Mouse (Mus musculus) limb, embryonic 14.5 days (tissue): ENCODE measurements around the gene Smyd2. TPM values are rescaled to one million over a fixed set of nuclear protein-coding genes. Genes with fewer than 3 reads are reported as not detected.

Experiments
- ATAC-seq: fragments of 200-750 bp; cut with Nextera tagmentation; 2 replicates; pipeline ENCODE4 v1.8.0; 2017; ENCODE audit warnings: low read depth, moderate number of reproducible peaks, moderate TSS enrichment; ENCODE audit not compliant: low FRiP score
- DNase-seq: peaks from one replicate; pipeline ENCODE4 v3.0.0-alpha.2; 2015; ENCODE audit warnings: low spot score
- H3K27ac ChIP-seq: fragments of 300-500 bp; sonication (generic); replicated peaks from 2 replicates; pipeline ENCODE4 v1.5.1; 2014; ENCODE audit warnings: low read depth, mild to moderate bottlenecking, low read length, moderate library complexity, mixed read lengths
- H3K27me3 ChIP-seq: fragments of 300-500 bp; sonication (generic); 2 replicates; pipeline ENCODE4 v1.6.1; 2014; ENCODE audit warnings: low read length, mixed read lengths; ENCODE audit not compliant: control insufficient read depth, insufficient read depth
- H3K36me3 ChIP-seq: fragments of 300-500 bp; sonication (generic); 2 replicates; pipeline ENCODE4 v1.6.1; 2014; ENCODE audit warnings: mild to moderate bottlenecking, low read length, moderate library complexity, mixed read lengths; ENCODE audit not compliant: control insufficient read depth, insufficient read depth
- H3K4me1 ChIP-seq: fragments of 300-500 bp; sonication (generic); 2 replicates; pipeline ENCODE4 v1.6.1; 2014; ENCODE audit warnings: antibody characterized with exemption, low read length, mixed read lengths; ENCODE audit not compliant: control insufficient read depth, insufficient read depth
- H3K4me2 ChIP-seq: fragments of 300-500 bp; sonication (generic); replicated peaks from 2 replicates; pipeline ENCODE4 v1.6.1; 2014; ENCODE audit warnings: low read depth, mild to moderate bottlenecking, low read length, moderate library complexity; ENCODE audit not compliant: severe bottlenecking
- H3K4me3 ChIP-seq: fragments of 300-500 bp; sonication (generic); replicated peaks from 2 replicates; pipeline ENCODE4 v1.5.1; 2014; ENCODE audit warnings: low read length
- H3K9ac ChIP-seq: fragments of 300-500 bp; sonication (generic); 2 replicates; pipeline ENCODE4 v1.6.1; 2014; ENCODE audit warnings: mild to moderate bottlenecking, low read depth, low read length, moderate library complexity; ENCODE audit not compliant: severe bottlenecking
- H3K9me3 ChIP-seq: fragments of 300-500 bp; sonication (generic); 2 replicates; pipeline ENCODE4 v1.6.1; 2016; ENCODE audit warnings: low read length; ENCODE audit not compliant: control insufficient read depth
- POLR2A ChIP-seq: fragments of 200-500 bp; IDR thresholded peaks from 2 replicates; pipeline ENCODE4 v1.8.0; 2012; ENCODE audit warnings: inconsistent platforms, mild to moderate bottlenecking, moderate library complexity, borderline replicate concordance; ENCODE audit not compliant: insufficient read depth, insufficient read length; ENCODE audit errors: extremely low read depth
- WGBS: fragments of 180-500 bp; shearing (Covaris S2); extraction: QIAGEN DNeasy Blood & Tissue Kit; methylation state at CpG from one replicate; pipeline ENCODE4 v1.1.7; 2014; 5-methylcytosine and 5-hydroxymethylcytosine counted together
- polyA plus RNA-seq, 2 experiments: library from polyadenylated mRNA; depleted of rRNA in 1 of 2; stranded (reverse) in 1 of 2; unstranded in 1 of 2; fragments of >200 nt; fragmentation: Nextera tagmentation in 1 of 2; extraction: Ambion mirVana in 1 of 2; gene quantifications; 2 replicates each; pipeline versions ENCODE4 v1.2.1 to v1.2.3; 2012 to 2014

The Smyd2 gene
- polyA plus RNA-seq, 2 experiments = 94.5 to 108 TPM

DNA sequence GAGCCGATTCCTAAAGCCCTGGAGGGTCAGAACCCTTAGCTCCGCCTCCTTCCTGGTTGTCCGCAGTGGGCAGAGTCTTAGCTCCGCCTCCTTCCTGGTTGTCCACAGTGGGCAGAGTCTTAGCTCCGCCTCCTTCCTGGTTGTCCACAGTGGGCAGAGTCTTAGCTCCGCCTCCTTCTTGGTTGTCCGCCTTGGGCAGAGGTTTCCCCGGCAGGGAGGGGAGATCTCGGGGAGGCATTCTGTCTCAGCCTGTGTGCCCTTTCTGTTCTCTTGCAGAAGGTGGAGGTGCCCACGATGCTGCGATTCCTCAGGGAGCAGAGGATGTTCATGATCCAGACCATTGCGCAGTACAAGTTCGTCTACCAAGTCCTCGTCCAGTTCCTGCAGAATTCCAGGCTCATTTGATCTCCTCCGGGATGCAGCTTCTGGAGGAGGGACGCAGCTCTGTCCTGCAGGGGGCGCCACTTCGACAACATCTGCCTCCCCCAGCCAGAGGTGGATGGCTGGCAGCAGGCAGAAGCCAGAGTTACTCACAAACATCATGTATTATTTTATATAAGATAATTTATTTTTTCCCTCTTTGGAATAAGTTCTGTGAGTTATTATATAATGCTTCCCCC is 52.4 kb downstream of the Smyd2 start:
- no peak for DNase-seq
- 89% methylated on average over 18 of the region's 18 CpGs for WGBS
- Histone ChIP-seq H3K9me3 (no peaks in the 10 kb centered on the region), H3K9ac (no peak overlapping the region), H3K27ac (no peak overlapping the region), H3K4me3 (no peak overlapping the region), H3K36me3 (peaks cover 34% of the 10 kb centered on the region), H3K27me3 (no peaks in the 10 kb centered on the region), H3K4me2 (no peak overlapping the region), H3K4me1 (peaks cover 13% of the 10 kb centered on the region)
- no peak for TF ChIP-seq POLR2A
- ATAC-seq = no peak

DNA sequence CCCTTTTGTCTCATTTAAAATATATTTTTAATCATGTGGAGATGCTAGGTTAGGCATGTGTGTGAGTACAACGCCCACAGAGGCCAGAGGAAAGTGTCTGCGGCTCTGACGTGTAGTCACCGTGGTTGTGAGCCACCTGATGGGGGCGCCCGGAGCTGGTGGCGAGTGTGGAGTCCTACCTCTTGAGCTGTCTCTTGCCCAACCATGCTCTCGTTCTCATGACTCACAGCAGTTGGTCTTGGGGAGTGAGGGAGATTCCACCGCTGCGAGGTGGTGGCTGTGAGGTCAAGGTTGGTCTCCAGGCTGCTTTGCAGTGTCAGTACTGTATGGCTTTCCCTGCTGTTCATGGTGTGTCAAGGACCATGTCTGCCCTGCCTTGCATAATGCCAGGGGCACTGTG is 54.1 kb downstream of the Smyd2 start:
- TF ChIP-seq POLR2A = no peak
- H3K36me3 ChIP-seq = peaks cover 41% of the 10 kb centered on the region
- 91% methylated on average over 10 of the region's 10 CpGs for WGBS

DNA sequence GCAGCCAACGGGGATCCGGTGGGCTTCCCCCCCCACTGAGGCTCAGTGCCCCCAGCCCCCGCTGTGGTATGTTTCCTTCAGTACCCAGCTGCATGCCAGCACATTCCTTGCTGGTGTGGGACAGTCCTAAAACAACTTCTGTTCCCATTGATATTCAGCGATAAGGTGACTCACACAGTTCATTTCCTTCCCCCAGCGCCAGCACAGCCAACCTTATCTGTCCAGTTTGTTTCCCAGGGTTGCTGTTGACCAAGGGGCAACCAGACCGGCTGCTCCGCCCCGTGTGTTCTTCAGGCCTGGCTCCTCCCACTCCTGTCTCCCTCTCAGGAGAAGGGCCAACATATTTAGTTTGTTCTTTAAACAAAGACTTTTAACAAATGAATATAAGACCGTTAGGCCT is 54.7 kb downstream of the Smyd2 start:
- H3K27me3 ChIP-seq = no peaks in the 10 kb centered on the region
- H3K9ac ChIP-seq = no peak overlapping the region
- 62% methylated on average over 9 of the region's 9 CpGs for WGBS
- no peak overlapping the region for H3K4me2 ChIP-seq
- H3K9me3 ChIP-seq = no peaks in the 10 kb centered on the region
- TF ChIP-seq POLR2A = no peak
- peaks cover 44% of the 10 kb centered on the region for H3K36me3 ChIP-seq
- DNase-seq (no peak), ATAC-seq (no peak)
- 0 out of 2 replicates have a peak, but pooled peaks cover 3% of the 10 kb centered on the region for H3K4me1 ChIP-seq
- no peak overlapping the region for H3K27ac ChIP-seq
- no peak overlapping the region for H3K4me3 ChIP-seq

More for the DNA sequence above, 54.1 kb downstream of the Smyd2 start:
- H3K27me3 ChIP-seq = no peaks in the 10 kb centered on the region
- H3K27ac ChIP-seq = no peak overlapping the region
- DNase-seq (no peak), ATAC-seq (no peak)
- H3K9ac ChIP-seq = no peak overlapping the region
- H3K9me3 ChIP-seq = no peaks in the 10 kb centered on the region
- no peak overlapping the region for H3K4me2 ChIP-seq
- H3K4me1 ChIP-seq = 0 out of 2 replicates have a peak, but pooled peaks cover 3% of the 10 kb centered on the region
- no peak overlapping the region for H3K4me3 ChIP-seq

DNA sequence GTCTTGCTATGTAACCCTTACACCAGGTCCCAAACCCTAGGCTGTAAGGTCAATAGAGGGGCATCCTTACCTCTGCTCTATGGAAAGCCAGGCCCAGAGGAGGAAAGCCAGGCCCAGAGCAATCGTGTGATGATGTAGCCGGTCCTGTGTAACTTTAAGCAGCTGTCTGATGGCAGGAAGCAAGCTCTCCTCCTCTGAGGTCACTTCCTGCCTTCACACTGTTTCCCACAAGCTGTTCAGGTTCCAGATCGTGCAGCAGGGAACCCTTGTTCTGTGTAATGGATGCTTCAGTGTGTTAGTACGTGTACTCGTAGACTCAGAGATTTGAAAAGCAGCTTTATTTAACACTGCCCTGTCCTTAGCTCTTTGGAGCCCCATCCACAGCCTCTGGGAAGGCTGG is 55.1 kb downstream of the Smyd2 start:
- H3K4me2 ChIP-seq = no peak overlapping the region
- no peaks in the 10 kb centered on the region for H3K27me3 ChIP-seq
- peaks cover 48% of the 10 kb centered on the region for H3K36me3 ChIP-seq
- H3K4me3 ChIP-seq = no peak overlapping the region
- 52% methylated on average over 5 of the region's 5 CpGs for WGBS
- no peak overlapping the region for H3K9ac ChIP-seq
- no peak overlapping the region for H3K27ac ChIP-seq
- no peak for DNase-seq
- ATAC-seq = no peak
- no peaks in the 10 kb centered on the region for H3K9me3 ChIP-seq
- H3K4me1 ChIP-seq = 0 out of 2 replicates have a peak, but pooled peaks cover 3% of the 10 kb centered on the region
- no peak for TF ChIP-seq POLR2A

DNA sequence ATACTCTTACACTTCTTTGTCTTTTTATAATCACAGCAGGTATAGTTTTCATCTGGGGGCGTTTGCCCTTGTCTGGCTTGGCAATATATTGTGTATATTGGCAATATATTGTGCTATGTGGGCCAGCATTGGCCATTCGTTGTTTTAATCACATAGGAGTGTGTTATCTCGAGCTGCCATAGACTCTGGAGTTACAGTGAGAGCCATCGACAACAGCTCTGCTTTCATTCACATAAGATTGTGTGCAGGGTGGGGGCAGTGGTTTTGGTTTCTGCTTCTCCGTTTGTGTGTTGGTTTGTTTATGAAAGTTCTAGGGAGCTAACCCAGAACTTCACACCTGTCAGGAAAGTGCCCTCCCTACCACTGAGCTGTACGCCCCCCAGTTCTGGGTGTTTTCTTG is 55.5 kb downstream of the Smyd2 start:
- Histone ChIP-seq H3K4me1 (0 out of 2 replicates have a peak, but pooled peaks cover 3% of the 10 kb centered on the region), H3K36me3 (peaks cover 52% of the 10 kb centered on the region), H3K9ac (no peak overlapping the region), H3K27me3 (no peaks in the 10 kb centered on the region), H3K27ac (no peak overlapping the region), H3K4me3 (no peak overlapping the region), H3K9me3 (no peaks in the 10 kb centered on the region), H3K4me2 (no peak overlapping the region)
- TF ChIP-seq POLR2A = no peak
- WGBS = 83% methylated on average over 6 of the region's 6 CpGs
- DNase-seq (no peak), ATAC-seq (no peak)
